ENCODE assay signal across 29 mouse cellular contexts in the genomic region with DNA sequence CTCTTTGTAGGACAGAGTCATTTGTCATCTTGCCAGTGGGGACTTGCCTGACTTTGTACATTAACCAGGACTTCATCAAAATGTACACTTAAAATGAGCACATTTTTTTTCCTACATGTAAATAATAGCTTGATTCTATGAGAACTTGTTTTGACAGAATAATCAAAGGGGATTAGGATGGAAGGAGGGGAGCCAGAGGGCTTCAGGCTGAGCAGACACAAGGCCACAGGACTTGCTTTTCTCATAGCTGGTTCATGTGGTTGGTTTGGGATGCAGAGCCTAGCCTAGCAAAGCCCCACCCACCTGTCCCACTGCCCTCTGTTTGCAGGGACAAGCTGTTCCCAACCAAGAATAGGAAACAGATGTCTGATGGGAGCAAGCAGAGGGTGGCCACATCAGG. TPM values are rescaled to one million over a fixed set of nuclear protein-coding genes. Genes with fewer than 3 reads are reported as not detected.
"Had no signal": no experiment of that assay in that cellular context is flagged by ENCODE, and none has a peak within 500 bp of the region (broad histone marks: within the 10 kb centered on the region; RNA-seq: fewer than 3 reads in every experiment).

No protein-coding gene starts in this region.

- H3K4me3 ChIP-seq: embryonic facial prominence, embryonic 10.5 days; embryonic facial prominence, embryonic 12.5 days; embryonic facial prominence, embryonic 13.5 days; embryonic facial prominence, embryonic 15.5 days; erythroblast, embryonic 14.5 days; forebrain, embryonic 10.5 days; forebrain, embryonic 12.5 days; forebrain, embryonic 13.5 days; forebrain, embryonic 15.5 days; gastrocnemius, adult 2 months had no signal

- ATAC-seq: forebrain, embryonic 13.5 days; forebrain, embryonic 14.5 days; forebrain, embryonic 15.5 days; forebrain, embryonic 16.5 days; forebrain, postnatal 0 days had no signal

- H3K27ac ChIP-seq: embryonic facial prominence, embryonic 10.5 days; embryonic facial prominence, embryonic 12.5 days; embryonic facial prominence, embryonic 13.5 days; embryonic facial prominence, embryonic 15.5 days; forebrain, embryonic 10.5 days; forebrain, embryonic 12.5 days; forebrain, embryonic 13.5 days; forebrain, embryonic 15.5 days; gastrocnemius, adult 2 months had no signal

- H3K27me3 ChIP-seq: embryonic facial prominence, embryonic 12.5 days; embryonic facial prominence, embryonic 13.5 days; embryonic facial prominence, embryonic 15.5 days; forebrain, embryonic 12.5 days; forebrain, embryonic 13.5 days; forebrain, embryonic 15.5 days had no signal

- H3K9ac ChIP-seq: embryonic facial prominence, embryonic 12.5 days; embryonic facial prominence, embryonic 13.5 days; embryonic facial prominence, embryonic 15.5 days; forebrain, embryonic 12.5 days; forebrain, embryonic 13.5 days; forebrain, embryonic 15.5 days; forebrain, postnatal 0 days had no signal

- H3K9me3 ChIP-seq: embryonic facial prominence, embryonic 10.5 days; embryonic facial prominence, embryonic 12.5 days; embryonic facial prominence, embryonic 13.5 days; embryonic facial prominence, embryonic 15.5 days; forebrain, embryonic 10.5 days; forebrain, embryonic 12.5 days; forebrain, embryonic 15.5 days had no signal

- DNase-seq: cerebellum, adult 18-20 months; cerebellum, adult 2 months; cerebellum, adult 8-10 months; cerebellum, adult 9-10 months; cerebellum, adult 9-11 months; cerebellum, postnatal 10 days; cerebellum, postnatal 14 days; cerebellum, postnatal 25 days; cerebellum, postnatal 36 days; embryo, embryonic 11 days; forebrain, postnatal 0 days; gastrocnemius, adult 2 months; gastrocnemius, postnatal 10 days; gastrocnemius, postnatal 14 days; gastrocnemius, postnatal 25 days; gastrocnemius, postnatal 36 days; heart, adult 11 months; heart, adult 18-20 months had no signal

- H3K4me1 ChIP-seq: embryonic facial prominence, embryonic 10.5 days; embryonic facial prominence, embryonic 12.5 days; embryonic facial prominence, embryonic 13.5 days; embryonic facial prominence, embryonic 15.5 days; forebrain, embryonic 10.5 days; forebrain, embryonic 12.5 days; forebrain, embryonic 13.5 days; forebrain, embryonic 15.5 days had no signal

- H3K36me3 ChIP-seq: embryonic facial prominence, embryonic 10.5 days; embryonic facial prominence, embryonic 12.5 days; embryonic facial prominence, embryonic 13.5 days; embryonic facial prominence, embryonic 15.5 days; forebrain, embryonic 10.5 days; forebrain, embryonic 12.5 days; forebrain, embryonic 15.5 days had no signal

- H3K4me2 ChIP-seq: embryonic facial prominence, embryonic 12.5 days; embryonic facial prominence, embryonic 13.5 days; embryonic facial prominence, embryonic 15.5 days; forebrain, embryonic 12.5 days; forebrain, embryonic 13.5 days; forebrain, embryonic 15.5 days had no signal

RNA-seq across cellular contexts. Expression of gene Traf1, which starts 10.1 kb away (rescaled TPM):
- polyA plus RNA-seq: erythroblast, embryonic 14.5 days had no signal
